Mouse (Mus musculus): Measurements from ENCODE around the gene Zcchc3. TPM values are rescaled to one million over a fixed set of nuclear protein-coding genes. Genes with fewer than 3 reads are reported as not detected.

The Zcchc3 gene
- polyA plus RNA-seq, 1 experiment from 2014 or later: 12.5 TPM

GRCm38 (mm10) chr2:152413158-152413764, 1.6 kb downstream of the Zcchc3 start:
- ATAC-seq: no peak
- peak overlapping the region; percentile 97 for H3K27ac ChIP-seq (ENCODE audit: low read depth, low read length)
- peaks cover 35% of the 10 kb centered on the region for H3K4me1 ChIP-seq (ENCODE audit: control insufficient read depth, insufficient read depth, low read depth, low read length)

GRCm38 (mm10) chr2:152412526-152413157, 2.2 kb downstream of the Zcchc3 start:
- peak overlapping the region; percentile 86 for H3K4me3 ChIP-seq (ENCODE audit: low read length)
- H3K36me3 ChIP-seq (ENCODE audit: control insufficient read depth, insufficient read depth, low read length): no peaks in the 10 kb centered on the region
- ATAC-seq: no peak
- peak overlapping the region; percentile 80 for H3K4me2 ChIP-seq (ENCODE audit: low read length)
- H3K27me3 ChIP-seq (replicated peaks; ENCODE audit: control insufficient read depth, insufficient read depth, low read length): no peaks in the 10 kb centered on the region
- H3K27ac ChIP-seq (ENCODE audit: low read depth, low read length): peak overlapping the region; percentile 61; the same call in 1 of the 2 replicates
- peak overlapping the region; percentile 83 for H3K9ac ChIP-seq (ENCODE audit: low read depth, low read length)
- H3K9me3 ChIP-seq (ENCODE audit: control insufficient read depth, low read length): no peaks in the 10 kb centered on the region
- WGBS: 3% methylated on average over 15 of the region's 15 CpGs
- peaks cover 35% of the 10 kb centered on the region for H3K4me1 ChIP-seq (ENCODE audit: control insufficient read depth, insufficient read depth, low read depth, low read length)

More at GRCm38 (mm10) chr2:152413158-152413764, 1.6 kb downstream of the Zcchc3 start:
- H3K9ac ChIP-seq (ENCODE audit: low read depth, low read length): peak overlapping the region; percentile 83
- no peaks in the 10 kb centered on the region for H3K27me3 ChIP-seq (replicated peaks; ENCODE audit: control insufficient read depth, insufficient read depth, low read length)
- H3K4me3 ChIP-seq (ENCODE audit: low read length): peak overlapping the region; percentile 86
- peak overlapping the region; percentile 80 for H3K4me2 ChIP-seq (ENCODE audit: low read length)
- H3K36me3 ChIP-seq (ENCODE audit: control insufficient read depth, insufficient read depth, low read length): no peaks in the 10 kb centered on the region
- 2% methylated on average over 21 of the region's 21 CpGs for WGBS
- no peaks in the 10 kb centered on the region for H3K9me3 ChIP-seq (ENCODE audit: control insufficient read depth, low read length)

DNA sequence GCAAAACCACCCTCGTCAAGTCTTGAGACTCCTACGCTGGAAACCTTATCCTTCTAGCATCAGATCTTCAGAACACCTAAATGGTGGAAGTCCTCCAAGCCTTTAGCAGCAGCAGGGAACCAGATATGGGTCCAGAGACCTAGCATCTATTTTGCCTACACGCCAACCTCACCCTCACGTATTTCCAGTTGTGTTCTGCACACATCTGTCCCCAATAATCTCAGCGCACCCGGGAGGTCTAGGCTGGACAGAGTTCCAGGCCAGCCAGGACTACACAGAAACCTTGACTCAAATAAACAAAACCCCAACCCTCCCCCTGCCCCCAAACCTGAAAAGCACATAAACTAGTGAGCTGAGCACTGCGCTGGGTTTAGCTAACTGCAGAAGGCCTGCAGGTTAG, 3.4 kb downstream of the Zcchc3 start:
- H3K27me3 ChIP-seq (replicated peaks; ENCODE audit: control insufficient read depth, insufficient read depth, low read length): no peaks in the 10 kb centered on the region
- no peaks in the 10 kb centered on the region for H3K36me3 ChIP-seq (ENCODE audit: control insufficient read depth, insufficient read depth, low read length)
- H3K9me3 ChIP-seq (ENCODE audit: control insufficient read depth, low read length): no peaks in the 10 kb centered on the region
- peaks cover 36% of the 10 kb centered on the region for H3K4me1 ChIP-seq (ENCODE audit: control insufficient read depth, insufficient read depth, low read depth, low read length)
- peak overlapping the region; percentile 88 for H3K27ac ChIP-seq (ENCODE audit: low read depth, low read length)
- no peak for ATAC-seq
- WGBS: 9% methylated on average over 7 of the region's 7 CpGs
- H3K4me2 ChIP-seq (ENCODE audit: low read length): peak overlapping the region; percentile 80
- H3K4me3 ChIP-seq (ENCODE audit: low read length): peak overlapping the region; percentile 21
- peak overlapping the region; percentile 56 for H3K9ac ChIP-seq (ENCODE audit: low read depth, low read length)

DNA sequence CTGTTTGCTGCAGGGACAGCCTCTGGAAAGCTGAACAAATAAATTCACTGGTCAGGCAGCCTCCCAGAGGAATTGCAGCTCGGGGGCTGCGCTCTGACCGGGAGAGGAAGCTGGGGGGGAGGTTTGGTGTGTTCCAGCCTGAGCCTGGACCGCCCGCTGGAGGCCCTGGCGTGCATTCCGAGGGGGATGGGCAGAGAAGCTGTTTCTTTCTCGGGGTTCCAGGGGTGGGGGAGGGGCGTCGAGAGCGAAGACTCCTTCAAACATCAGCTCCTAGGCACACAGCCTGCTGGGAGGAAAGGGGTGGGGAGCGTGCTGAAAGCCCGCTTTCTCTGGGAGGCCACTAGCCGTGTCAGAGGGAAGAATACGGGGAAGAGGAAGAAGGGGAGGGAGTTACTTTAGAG, 3.9 kb downstream of the Zcchc3 start:
- peak overlapping the region; percentile 21 for H3K4me3 ChIP-seq (ENCODE audit: low read length)
- peaks cover 38% of the 10 kb centered on the region for H3K4me1 ChIP-seq (ENCODE audit: control insufficient read depth, insufficient read depth, low read depth, low read length)
- H3K4me2 ChIP-seq (ENCODE audit: low read length): peak overlapping the region; percentile 80
- H3K9ac ChIP-seq (ENCODE audit: low read depth, low read length): peak overlapping the region; percentile 56
- no peaks in the 10 kb centered on the region for H3K9me3 ChIP-seq (ENCODE audit: control insufficient read depth, low read length)
- no peaks in the 10 kb centered on the region for H3K27me3 ChIP-seq (replicated peaks; ENCODE audit: control insufficient read depth, insufficient read depth, low read length)
- peak overlapping the region; percentile 88 for H3K27ac ChIP-seq (ENCODE audit: low read depth, low read length)
- WGBS: 1% methylated on average over 15 of the region's 15 CpGs
- H3K36me3 ChIP-seq (ENCODE audit: control insufficient read depth, insufficient read depth, low read length): no peaks in the 10 kb centered on the region
- peak; percentile 44 for ATAC-seq

GRCm38 (mm10) chr2:152409781-152410180, 5.0 kb downstream of the Zcchc3 start:
- H3K27me3 ChIP-seq (replicated peaks; ENCODE audit: control insufficient read depth, insufficient read depth, low read length): no peaks in the 10 kb centered on the region
- H3K4me1 ChIP-seq (ENCODE audit: control insufficient read depth, insufficient read depth, low read depth, low read length): peaks cover 36% of the 10 kb centered on the region
- H3K27ac ChIP-seq (ENCODE audit: low read depth, low read length): no peak overlapping the region
- no peak for ATAC-seq
- WGBS: 82% methylated on average over 6 of the region's 6 CpGs
- H3K9ac ChIP-seq (ENCODE audit: low read depth, low read length): no peak overlapping the region
- no peak overlapping the region for H3K4me3 ChIP-seq (ENCODE audit: low read length)
- no peaks in the 10 kb centered on the region for H3K36me3 ChIP-seq (ENCODE audit: control insufficient read depth, insufficient read depth, low read length)
- no peak overlapping the region for H3K4me2 ChIP-seq (ENCODE audit: low read length)
- no peaks in the 10 kb centered on the region for H3K9me3 ChIP-seq (ENCODE audit: control insufficient read depth, low read length)

- Histone ChIP-seq H3K27ac (ENCODE audit: low read depth, low read length) (peak overlapping the region; percentile 79), H3K4me1 (ENCODE audit: control insufficient read depth, insufficient read depth, low read depth, low read length) (peaks cover 19% of the 10 kb centered on the region), H3K36me3 (ENCODE audit: control insufficient read depth, insufficient read depth, low read length) (no peaks in the 10 kb centered on the region), H3K4me2 (ENCODE audit: low read length) (peak overlapping the region; percentile 82), H3K9me3 (ENCODE audit: control insufficient read depth, low read length) (no peaks in the 10 kb centered on the region), H3K4me3 (ENCODE audit: low read length) (peak overlapping the region; percentile 29), H3K9ac (ENCODE audit: low read depth, low read length) (peak overlapping the region; percentile 39), H3K27me3 (replicated peaks; ENCODE audit: control insufficient read depth, insufficient read depth, low read length) (no peaks in the 10 kb centered on the region)
- WGBS: under 1% methylated on average over 19 of the region's 19 CpGs
- peak; percentile 97 for ATAC-seq
Measured at GRCm38 (mm10) chr2:152406126-152406525, 8.7 kb downstream of the Zcchc3 start.

GRCm38 (mm10) chr2:152399122-152399542, 15.7 kb downstream of the Zcchc3 start:
- ATAC-seq: no peak
- Histone ChIP-seq H3K4me2 (ENCODE audit: low read length) (peak overlapping the region; percentile 92), H3K4me1 (ENCODE audit: control insufficient read depth, insufficient read depth, low read depth, low read length) (peaks cover 22% of the 10 kb centered on the region), H3K9me3 (ENCODE audit: control insufficient read depth, low read length) (no peaks in the 10 kb centered on the region), H3K36me3 (ENCODE audit: control insufficient read depth, insufficient read depth, low read length) (no peaks in the 10 kb centered on the region), H3K27ac (ENCODE audit: low read depth, low read length) (peak overlapping the region; percentile 100), H3K9ac (ENCODE audit: low read depth, low read length) (peak overlapping the region; percentile 66), H3K4me3 (ENCODE audit: low read length) (peak overlapping the region; percentile 90), H3K27me3 (replicated peaks; ENCODE audit: control insufficient read depth, insufficient read depth, low read length) (no peaks in the 10 kb centered on the region)
- WGBS: under 1% methylated on average over 13 of the region's 13 CpGs

DNA sequence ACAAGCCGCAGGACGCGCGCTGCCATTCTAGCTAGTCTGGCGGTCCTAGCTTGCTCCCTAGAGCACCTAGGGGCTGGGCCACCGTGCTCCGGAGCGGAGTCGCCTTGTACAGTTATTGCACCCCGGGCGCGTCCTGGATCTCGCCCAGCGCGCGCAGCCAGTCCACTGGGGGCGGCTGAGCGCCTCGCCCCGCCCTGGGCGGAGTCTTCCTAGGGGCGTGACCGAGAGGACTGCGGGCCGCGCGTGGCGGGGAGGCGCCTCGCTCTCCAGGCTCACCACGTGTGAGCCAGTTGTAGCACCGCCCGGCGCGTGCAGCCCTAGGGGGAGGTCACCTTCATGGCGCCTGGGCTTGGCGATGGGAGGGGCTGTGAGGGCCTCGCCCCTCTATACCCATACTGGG, 16.1 kb downstream of the Zcchc3 start:
- no peaks in the 10 kb centered on the region for H3K9me3 ChIP-seq (ENCODE audit: control insufficient read depth, low read length)
- peak; percentile 75 for ATAC-seq
- WGBS: under 1% methylated on average over 38 of the region's 38 CpGs
- H3K4me1 ChIP-seq (ENCODE audit: control insufficient read depth, insufficient read depth, low read depth, low read length): peaks cover 27% of the 10 kb centered on the region
- peak overlapping the region; percentile 90 for H3K4me3 ChIP-seq (ENCODE audit: low read length)
- H3K36me3 ChIP-seq (ENCODE audit: control insufficient read depth, insufficient read depth, low read length): no peaks in the 10 kb centered on the region
- peak overlapping the region; percentile 92 for H3K4me2 ChIP-seq (ENCODE audit: low read length)
- peak overlapping the region; percentile 66 for H3K9ac ChIP-seq (ENCODE audit: low read depth, low read length)
- peak overlapping the region; percentile 100 for H3K27ac ChIP-seq (ENCODE audit: low read depth, low read length)
- H3K27me3 ChIP-seq (replicated peaks; ENCODE audit: control insufficient read depth, insufficient read depth, low read length): no peaks in the 10 kb centered on the region

- H3K36me3 ChIP-seq (ENCODE audit: control insufficient read depth, insufficient read depth, low read length): no peaks in the 10 kb centered on the region
- peak; percentile 73 for ATAC-seq
- peak within 1 kb of the TSS; percentile 98 for H3K9ac ChIP-seq (ENCODE audit: low read depth, low read length)
- peak within 1 kb of the TSS; percentile 100 for H3K27ac ChIP-seq (ENCODE audit: low read depth, low read length)
- peaks cover 33% of the 10 kb centered on the region for H3K4me1 ChIP-seq (ENCODE audit: control insufficient read depth, insufficient read depth, low read depth, low read length)
- peak within 1 kb of the TSS; percentile 90 for H3K4me3 ChIP-seq (ENCODE audit: low read length)
- under 1% methylated on average over 55 of the region's 104 CpGs for WGBS
- no peaks in the 10 kb centered on the region for H3K9me3 ChIP-seq (ENCODE audit: control insufficient read depth, low read length)
- H3K4me2 ChIP-seq (ENCODE audit: low read length): peak within 1 kb of the TSS; percentile 92
- no peaks in the 10 kb centered on the region for H3K27me3 ChIP-seq (replicated peaks; ENCODE audit: control insufficient read depth, insufficient read depth, low read length)
Measured at GRCm38 (mm10) chr2:152397680-152398435, 17.0 kb downstream of the Zcchc3 start, which contains the start of gene Sox12. TSS of gene Sox12 (minus strand) at chr2:152398063.

Measured in hindbrain, embryonic 16.5 days (tissue).